Mouse (Mus musculus): ENCODE measurements around the gene Lad1. TPM values are rescaled to one million over a fixed set of nuclear protein-coding genes. Genes with fewer than 3 reads are reported as not detected.
A peak's percentile ranks its signal among the peaks of the same experiment; 100 is the strongest.

Lad1 gene
- 1 to 10 TPM; 1.0 to 1.3 TPM for total RNA-seq (2021)
- long read RNA-seq, partial matches to known transcripts, result 0 of 2 reads
- long read RNA-seq, other reads (novel, unspliced or antisense), result 0 of 2 reads

DNA sequence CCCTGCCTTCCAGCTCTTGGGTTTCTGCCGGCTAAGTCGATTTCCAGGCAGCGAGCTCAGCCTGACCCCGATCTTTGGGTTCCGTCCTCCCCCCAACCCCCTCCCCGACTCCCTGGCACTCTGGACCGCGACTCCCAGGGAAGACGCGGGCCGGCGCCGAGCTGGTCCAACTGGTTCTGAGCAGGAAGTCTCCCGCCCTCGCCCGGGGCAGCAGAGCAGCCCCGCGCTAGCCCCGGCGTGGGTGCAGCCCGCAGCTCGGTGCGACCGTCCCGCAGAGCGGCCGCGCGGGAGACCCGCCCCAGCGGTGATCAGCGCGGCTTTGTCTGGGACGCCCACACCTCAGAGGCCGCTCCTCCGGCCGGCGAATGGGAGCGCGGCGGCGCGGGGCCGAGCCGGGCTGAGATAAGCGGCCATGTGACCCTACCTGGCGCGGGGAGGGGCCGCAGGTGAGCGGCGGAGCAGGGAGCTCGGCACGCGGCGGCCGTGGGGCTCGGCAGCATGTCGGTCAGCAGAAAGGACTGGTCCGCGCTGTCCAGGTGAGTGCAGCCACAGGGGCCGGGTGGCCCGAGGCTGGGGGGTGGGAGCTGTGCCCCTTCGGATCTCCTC lies at the start of gene Lad1:
Gene Lad1 (plus strand): TSS at position 118 of the 606 bp plus-strand sequence.
- no peak for DNase-seq (ENCODE audit: low spot score in 2 of 2)

DNA sequence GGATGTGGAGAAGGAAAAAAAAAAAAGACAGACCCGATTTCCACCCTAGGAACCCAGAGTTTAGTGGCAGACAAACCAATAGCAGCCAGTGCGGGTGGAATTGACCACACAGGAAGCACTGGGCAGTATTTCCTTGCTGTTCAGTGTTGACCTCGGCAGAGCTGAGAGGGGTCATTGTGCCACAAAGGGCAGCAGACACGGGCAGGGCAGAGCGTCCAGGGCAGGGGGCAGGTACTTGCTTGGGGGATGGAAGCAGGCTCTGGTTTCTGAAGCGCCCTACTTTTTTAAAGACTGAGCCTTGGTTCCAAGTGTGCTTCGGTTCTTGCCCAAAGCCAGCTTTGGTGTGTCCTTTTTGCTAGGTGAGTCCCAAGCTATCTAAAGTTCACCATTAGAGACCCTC lies 48.2 kb upstream of the Lad1 start:
- DNase-seq (ENCODE audit: low spot score in 2 of 2), result no peak

DNA sequence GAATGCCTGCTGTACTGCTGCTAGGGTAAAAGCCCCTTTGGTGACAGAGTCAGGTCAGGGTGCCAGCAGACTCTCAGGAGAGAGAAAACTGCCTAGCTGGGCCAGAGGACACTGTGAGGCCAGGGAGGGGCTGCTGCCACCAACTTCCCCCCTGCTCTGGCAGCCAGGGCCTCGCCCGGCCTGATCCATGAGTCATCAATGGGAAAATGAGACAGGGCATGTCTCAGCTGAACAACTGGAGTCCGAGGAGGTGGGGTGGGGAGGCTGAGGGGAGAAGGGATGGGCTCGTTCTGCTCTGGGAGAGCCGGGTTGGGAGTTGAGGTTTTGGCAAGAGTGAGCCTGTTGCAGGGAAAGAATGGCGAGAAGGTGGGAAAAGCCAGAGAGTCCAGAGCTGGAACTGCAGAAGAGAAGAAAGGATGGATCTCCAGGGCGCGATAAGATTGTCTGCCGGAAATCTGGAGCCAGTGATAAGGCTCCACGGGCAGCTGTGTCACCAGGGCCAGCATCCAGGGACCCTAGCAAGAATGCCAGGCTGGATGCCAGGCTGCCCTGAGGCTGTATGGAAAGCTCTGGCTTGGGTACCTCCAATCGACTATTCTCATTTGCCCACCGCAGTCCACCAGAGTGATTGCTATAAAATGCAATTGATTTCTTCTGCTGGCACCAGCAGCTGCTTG lies 47.4 kb upstream of the Lad1 start:
- DNase-seq (ENCODE audit: low spot score in 2 of 2), result no peak

DNA sequence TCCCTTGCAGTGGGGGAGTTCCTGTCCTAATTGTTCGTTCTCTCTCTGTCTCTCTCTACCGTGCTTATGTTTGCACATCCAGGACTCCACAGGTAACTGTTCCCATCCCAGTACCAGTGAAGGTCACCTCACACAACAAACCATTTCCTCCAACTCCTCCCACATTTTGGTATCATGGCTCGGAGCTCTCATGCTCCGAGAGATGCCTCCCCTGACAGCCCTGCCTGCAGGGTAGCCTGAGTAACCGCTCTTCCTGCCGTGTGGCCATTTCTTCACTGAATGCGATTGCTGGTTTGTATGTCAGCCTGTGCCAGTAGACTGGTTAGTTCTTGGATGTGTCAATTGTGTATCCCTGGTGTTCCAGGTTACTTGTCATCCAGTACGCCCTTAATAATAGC lies 46.8 kb upstream of the Lad1 start:
- DNase-seq (ENCODE audit: low spot score in 2 of 2), result no peak

DNA sequence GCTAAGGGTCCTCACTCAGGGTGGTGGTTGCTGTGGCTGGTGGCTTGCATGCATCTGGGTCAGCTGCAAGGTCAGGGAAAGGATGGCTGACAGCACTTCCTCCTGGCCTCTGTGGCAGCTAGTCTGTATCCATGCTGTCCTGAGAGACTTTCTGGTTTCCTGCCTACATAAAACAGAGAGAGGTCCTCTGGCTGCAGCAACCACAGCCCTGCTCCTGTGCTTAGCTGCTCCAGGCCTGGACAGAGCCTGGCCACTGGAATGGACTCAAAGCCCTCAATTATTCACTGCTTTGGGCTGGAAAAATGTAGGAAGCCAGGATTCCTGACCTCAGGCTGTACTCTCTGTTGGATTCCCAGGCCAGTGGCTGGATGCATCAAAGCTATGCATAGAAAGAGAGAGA lies 41.8 kb upstream of the Lad1 start:
- no peak for DNase-seq (ENCODE audit: low spot score in 2 of 2)

DNA sequence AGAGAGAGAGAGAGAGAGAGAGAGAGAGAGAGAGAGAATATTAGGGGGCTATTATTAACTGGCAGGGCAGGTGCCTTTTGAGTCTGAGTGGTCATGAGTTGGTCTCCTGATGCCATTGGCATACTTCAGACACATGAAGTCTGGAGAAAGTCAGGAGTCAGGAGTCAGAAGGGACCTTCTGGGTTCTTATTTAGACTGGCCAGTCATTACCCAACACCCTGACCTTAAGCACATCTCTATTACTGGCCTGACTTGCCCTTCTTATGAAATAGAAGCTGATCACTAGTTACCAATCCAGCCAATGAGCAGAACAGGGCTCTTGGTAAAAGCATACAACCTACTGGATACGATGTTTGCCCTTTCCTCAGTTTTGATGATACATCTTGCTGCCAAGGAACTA lies 41.4 kb upstream of the Lad1 start:
- no peak for DNase-seq (ENCODE audit: low spot score in 2 of 2)

DNA sequence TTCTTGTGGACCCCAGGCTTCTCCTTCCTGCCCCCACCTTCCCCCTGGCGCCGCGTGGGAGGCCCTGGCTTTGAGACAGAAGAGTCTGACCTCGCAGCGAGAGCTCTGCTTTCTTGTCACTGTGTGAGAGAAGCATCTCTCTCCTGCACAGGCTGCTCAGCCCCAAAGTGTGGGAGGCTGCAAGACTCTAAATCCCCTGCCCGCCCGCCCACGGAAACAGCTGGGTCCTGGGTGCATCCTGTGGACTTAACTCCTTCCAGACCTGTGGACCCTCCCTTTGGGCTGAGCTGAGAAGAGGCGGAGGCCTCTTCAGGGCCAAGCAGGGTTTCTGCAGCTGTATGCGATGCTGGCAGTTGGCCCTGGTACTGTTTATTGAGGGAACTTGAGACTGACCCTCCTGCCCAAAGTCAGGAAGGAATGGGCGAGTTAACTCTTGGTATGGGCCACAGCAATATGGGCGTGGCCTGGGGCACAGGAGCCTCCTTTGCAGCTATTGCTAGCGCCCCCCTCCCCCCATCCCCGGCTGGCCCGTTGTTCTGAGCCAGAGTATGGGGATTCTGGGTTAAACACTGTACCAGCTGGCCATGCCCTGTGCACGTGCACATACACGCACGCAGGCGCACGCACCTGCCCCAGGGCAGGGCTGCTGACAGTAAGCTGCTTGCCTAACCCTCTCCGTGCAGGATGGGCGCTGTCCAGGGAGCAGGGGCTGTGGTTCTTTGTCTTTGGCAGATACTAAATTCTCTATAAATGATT lies 39.4 kb upstream of the Lad1 start, which contains the start of gene Tnni1:
Gene Tnni1 (plus strand): TSS at position 655 of the 756 bp plus-strand sequence.
- no peak for DNase-seq (ENCODE audit: low spot score in 2 of 2)

DNA sequence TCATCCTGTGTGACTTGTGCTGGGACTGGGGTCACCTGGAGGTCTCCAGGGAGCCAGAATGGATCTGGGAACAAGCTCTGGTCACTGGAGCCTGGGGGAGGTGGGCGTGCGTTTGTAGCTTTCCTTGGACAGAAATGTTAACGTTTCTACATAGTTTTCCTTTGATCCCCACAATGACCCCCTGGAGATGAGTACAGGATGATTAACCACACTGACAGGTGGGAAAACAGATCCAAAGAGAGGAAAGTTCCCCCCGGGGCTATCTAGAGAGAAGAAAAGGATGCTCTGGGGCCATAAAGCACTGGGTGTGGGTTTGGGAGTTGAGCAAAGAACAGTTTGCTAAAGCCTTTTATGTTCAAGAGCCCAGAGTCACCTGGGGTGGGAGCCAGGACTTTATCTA lies 37.7 kb upstream of the Lad1 start:
- no peak for DNase-seq (ENCODE audit: low spot score in 2 of 2)

DNA sequence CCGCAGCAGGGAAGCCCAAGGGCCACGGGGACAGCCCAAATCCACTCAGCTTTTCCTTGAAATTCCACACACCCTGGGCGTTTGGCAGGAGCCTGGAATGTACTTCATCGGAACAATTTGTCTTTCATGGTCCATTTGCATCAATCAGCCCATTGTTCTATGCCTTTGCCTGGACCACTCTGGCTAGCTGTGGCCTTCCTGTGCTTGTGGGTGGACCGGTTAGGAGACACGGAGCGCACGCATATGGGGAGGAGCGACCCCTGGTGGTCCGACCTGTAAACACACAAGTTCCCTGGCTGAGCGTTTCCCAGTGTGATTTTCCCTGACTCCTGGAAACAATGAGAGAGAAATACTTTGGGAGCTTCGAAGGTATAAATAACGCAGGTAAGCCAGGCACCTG lies 37.2 kb upstream of the Lad1 start:
- peak in 1 of 2 experiments; percentile 83 for DNase-seq (ENCODE audit: low spot score in 2 of 2)

DNA sequence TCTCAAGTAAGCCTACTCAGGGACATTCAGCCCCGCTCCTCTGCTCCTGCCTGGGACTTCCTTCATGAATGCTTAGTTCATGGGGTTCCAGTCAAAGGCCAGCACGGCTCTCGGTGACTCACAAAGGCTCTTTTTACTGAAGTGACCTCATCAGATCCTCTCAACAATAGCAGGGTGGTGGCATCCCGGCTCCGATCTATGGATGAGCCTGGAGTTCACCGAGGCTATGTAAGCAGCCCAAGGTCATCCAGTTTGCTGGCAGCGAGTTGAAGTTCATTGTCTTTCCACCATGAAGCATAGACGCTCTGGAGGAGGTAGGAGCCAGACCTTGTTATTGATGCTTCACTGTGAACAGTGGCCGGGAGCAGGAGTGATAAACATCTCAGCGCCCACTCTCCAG lies 35.6 kb upstream of the Lad1 start:
- DNase-seq (ENCODE audit: low spot score in 2 of 2), result peak in 1 of 2 experiments; percentile 42

DNA sequence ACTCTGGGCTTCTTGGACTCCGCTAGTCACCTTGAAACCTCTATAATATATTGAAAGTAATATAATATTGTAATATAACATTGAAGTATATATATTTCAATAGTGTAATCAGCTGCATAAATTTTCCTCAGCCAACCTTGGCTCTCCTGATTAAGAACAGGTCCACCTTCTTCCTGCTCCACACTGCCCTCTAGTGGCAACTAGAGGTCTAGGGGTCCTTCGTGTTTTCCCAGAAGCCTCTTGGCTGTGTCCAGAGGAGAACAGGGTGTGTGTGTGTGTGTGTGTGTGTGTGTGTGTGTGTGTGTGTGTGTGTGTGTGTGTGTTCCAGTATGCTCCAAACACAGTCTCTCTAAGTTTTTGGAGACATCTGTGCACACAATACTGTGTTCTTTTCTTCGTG lies 30.6 kb upstream of the Lad1 start:
- DNase-seq (ENCODE audit: low spot score in 2 of 2), result peak in 1 of 2 experiments; percentile 73

DNA sequence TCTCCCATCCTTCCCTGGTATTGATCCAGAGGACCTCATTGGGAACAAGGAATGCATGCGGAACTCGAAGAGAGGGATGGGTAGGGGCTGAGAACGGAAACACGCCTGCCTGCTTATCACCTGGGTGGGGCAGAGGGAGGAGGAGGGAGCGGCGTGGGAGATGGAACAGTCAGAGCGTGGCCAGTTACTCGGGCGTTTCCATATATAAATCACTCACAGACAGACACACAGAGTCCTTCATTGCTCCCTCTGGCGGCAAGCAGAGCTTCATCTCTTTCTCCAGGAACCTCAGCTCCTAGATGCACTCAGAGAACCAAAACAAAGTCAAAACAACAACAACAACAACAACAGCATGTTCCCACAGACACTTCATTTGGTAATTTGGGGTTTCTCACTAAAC lies 29.7 kb upstream of the Lad1 start:
- DNase-seq (ENCODE audit: low spot score in 2 of 2), result peak in 1 of 2 experiments; percentile 29

DNA sequence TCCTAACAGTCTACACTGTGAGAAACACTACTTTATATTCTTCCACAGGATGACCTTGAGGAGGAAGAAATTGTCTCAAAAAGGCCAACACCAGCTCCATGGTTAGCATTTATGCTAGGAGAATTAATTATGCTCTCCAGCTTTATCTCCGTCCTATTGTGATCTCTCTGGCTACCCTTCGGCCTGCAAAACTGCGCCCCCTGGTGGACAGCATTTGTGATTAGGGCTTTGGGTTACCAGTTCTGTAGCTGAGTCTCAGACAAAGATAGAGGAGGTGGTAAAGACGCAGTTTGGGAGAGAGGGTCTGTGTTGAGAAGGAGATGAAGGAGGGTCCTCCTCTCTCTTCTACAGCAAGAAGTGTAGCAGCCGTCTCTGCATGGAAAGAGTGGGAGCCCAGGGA lies 28.6 kb upstream of the Lad1 start:
- peak; percentile 39 to 67 for DNase-seq (ENCODE audit: low spot score in 2 of 2)

DNA sequence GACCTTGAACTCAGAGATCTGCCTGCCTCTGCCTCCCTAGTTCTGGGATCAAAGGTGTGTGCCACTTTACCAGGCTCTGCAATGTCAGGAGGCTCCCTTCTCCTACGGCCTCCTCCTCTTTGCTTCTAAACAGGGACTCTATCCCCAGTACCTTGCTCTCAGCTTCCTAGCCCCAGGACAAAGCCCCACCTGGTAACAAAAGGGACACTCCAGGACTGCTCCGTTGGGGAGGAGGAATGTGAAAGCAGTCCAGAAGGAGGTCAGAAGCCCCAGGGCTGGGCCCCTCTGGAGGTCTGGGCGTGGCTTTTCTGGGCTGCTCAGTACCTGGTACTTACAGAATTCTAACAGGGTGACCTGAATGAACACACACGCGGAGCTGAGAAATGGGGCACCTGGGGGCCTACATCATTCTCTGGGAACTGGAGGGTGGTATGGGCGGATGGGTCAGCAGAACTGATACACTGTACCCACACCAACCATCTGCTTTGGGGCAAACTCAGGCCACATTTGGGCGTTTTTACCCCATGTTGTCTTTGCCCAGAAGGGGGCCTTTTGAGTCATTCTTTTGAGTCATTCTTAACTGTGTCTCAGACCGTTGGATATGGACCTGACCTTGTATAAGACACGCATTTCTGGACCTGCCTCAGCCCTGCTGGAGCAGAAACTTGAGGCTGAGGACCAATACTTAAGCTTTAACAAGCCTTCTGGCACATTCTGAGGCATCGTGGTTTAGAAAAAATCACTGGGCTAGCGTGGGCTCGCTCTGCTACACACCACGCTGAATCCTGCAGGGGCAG lies 26.1 kb upstream of the Lad1 start:
- no peak for DNase-seq (ENCODE audit: low spot score in 2 of 2)

DNA sequence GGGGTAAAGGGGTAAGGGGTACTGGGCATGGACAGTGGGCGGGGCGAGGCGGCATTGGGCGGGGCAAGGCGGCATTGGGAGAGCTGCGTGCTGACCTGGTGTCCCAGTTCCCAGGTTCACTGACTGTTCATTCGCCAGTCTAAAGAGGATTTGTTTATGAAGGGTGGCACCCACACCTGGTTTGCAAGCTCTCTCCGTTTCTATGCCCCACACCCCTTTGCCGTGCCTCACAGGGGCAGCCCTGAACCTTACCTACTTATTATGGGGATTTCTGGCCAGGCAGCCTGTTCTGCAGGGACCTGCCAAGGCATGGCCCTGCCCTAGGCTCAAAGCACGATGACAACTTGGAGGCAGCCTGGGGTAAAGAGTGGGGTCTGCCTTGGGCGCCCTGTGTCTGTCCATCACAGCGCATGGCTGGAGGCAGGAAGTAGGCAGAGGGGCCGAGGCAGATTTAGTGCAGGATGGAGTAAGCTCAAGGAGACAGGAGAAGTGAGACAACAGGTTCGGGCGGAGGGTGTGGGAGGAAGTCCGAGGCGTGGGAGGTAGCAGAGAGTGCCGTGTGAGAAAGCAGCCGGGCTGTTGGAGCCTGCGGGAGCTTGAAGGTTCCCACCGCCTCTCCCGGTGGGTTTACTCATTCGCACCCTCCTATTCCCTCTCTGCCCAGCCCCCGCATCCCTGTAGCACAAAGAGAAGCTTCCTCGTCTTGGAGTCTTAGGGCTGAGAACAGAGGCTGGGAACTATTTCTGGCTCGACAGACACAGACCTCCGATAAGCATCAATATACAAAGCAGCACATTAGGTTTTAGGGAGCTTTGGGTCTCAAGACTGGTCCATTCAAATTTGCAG lies 24.8 kb upstream of the Lad1 start:
- peak in 1 of 2 experiments; percentile 26 for DNase-seq (ENCODE audit: low spot score in 2 of 2)

DNA sequence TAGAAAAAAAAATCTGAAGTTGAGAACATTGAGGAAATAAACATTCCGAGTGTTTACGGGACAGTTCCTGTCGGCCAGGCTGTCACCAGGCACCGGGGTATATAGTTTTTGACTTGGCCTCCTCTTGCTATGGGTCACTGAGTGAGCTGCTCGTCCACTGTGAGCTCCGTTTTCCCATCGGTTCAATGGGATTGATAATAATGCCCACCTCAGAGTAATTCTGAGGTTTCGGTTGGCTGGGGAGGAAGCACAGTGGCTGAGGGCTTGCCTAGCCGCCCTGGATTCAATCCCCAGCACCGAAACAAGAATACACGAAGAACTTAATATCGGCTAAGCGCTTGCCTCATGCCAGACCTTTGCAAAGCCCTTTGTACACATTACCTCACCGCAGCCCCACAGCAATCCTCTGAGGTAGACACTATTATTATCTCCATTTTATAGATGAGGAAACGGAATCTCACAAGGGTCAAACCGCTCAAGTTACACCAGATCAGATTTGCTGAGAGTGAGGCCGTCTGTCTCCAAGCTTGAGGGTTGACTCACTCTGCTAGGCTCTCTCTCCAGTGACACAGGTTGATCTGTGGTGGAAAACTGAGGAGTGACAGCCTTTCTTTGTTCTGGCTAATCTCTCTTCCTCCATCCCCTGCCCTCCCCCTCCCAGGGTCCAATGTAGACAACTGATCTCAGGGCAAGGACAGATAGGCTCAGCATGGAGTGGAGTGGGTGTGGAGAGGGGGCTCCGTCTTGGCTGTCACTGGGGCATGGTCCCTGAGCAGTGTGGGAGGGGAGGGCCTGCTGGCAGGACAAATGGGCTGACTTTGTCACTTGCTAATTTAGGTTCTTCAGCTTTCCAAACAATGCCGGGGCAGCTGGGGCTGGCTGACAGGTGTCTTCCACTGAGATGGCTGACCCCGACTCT lies 23.9 kb upstream of the Lad1 start:
- DNase-seq (ENCODE audit: low spot score in 2 of 2), result no peak

DNA sequence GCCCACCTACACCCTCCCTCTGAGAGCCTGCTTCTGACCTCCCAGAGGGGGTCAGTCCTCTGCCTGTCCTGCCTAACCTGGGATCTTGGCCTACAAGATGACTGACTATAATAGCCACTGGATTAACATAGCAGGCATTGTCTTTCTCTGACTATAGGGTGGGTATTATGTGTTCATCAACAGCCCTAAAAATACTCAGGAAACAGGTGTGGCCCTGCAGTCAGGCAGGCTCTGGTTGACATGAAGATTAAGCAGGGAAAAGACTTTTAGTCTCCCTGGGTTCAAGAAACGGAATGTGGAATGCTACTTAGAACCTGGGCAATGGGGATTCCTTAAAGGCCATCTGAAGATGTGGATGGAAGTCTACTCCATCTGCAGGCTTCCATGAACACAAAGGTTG lies 19.9 kb upstream of the Lad1 start:
- no peak for DNase-seq (ENCODE audit: low spot score in 2 of 2)

DNA sequence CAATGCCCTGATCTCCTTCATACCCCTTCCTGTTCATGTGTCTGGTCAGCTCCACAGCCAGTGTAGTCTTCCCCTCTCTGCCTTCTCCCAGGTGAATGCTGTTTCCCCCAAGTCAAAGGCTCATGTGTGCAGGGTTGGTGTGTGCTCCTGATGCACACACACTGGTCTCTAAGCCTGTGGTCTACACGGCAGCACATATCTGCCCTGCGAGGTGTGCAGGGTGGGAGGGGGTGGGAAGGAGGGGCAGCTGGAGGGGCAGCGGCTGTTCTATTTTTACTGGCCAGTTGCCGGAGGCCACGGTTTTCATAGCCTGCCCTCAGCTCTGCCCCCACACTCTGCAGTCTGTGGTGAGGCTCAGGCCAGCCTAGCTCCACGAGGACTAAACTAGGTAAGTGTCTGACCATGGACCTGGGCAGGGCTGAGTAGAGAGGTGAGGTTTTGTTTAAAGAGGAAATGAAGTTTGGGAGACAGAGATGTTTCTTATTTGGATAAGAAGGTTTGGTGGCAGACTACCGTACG lies 19.2 kb upstream of the Lad1 start:
- DNase-seq (ENCODE audit: low spot score in 2 of 2), result no peak

Data from layer of hippocampus, adult 18-20 months (tissue).